Mouse (Mus musculus): ENCODE data around the gene Rnf213. TPM values are rescaled to one million over a fixed set of nuclear protein-coding genes. Genes with fewer than 3 reads are reported as not detected.

The Rnf213 gene
- polyA plus RNA-seq, 1 experiment from 2014 or later, result 1.4 TPM

DNA sequence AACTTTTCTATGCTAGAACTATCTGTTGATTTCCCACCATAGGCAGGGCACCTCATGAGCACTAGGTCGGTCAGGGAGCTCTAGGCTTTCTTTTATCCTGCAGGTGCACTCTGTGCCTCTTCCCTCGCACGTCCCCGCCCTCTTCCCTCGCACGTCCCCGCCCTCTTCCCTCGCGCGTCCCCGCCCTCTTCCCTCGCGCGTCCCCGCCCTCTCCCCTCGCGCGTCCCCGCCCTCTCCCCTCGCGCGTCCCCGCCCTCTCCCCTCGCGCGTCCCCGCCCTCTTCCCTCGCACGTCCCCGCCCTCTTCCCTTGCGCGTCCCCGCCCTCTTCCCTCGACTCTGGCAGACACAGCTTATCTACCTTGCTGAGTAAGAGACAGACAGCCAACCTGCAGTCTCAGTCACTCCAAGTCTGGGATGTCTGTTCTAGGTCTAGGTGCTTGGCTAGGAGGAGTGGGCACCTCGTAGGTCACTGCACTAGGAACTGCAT lies 35.8 kb downstream of the Rnf213 start:
- H3K9ac ChIP-seq, result no peak overlapping the region
- ATAC-seq (replicated peaks), result no peak
- no peaks in the 10 kb centered on the region for H3K27me3 ChIP-seq (replicated peaks)
- H3K36me3 ChIP-seq (replicated peaks), result no peaks in the 10 kb centered on the region
- WGBS, result under 1% methylated on average over 31 of the region's 35 CpGs
- no peak overlapping the region for H3K27ac ChIP-seq
- peak overlapping the region; percentile 38 for H3K4me3 ChIP-seq
- peak overlapping the region; percentile 74 for H3K4me2 ChIP-seq
- peaks cover 7% of the 10 kb centered on the region for H3K4me1 ChIP-seq
- H3K9me3 ChIP-seq, result no peaks in the 10 kb centered on the region

DNA sequence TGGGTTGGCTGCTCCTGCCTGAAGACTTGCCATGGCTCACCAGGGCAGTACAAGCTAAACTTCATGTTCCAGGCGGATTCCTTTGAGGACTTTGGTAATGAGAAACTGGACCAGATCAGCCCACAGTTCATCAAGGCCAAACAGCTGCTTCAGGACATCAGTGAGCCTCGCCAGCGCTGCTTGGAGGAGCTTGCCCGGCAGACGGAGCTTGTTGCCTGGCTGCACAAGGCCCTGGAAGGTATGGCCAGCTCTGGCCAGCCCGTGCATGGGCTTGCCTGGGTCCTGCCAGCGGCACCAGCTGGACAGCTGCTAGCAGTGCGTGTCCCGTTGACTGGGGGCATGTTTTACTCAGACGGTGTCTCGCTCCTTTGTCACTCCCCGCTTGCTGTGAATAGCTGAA lies 38.6 kb downstream of the Rnf213 start:
- no peak overlapping the region for H3K4me2 ChIP-seq
- H3K4me1 ChIP-seq, result peaks cover 7% of the 10 kb centered on the region
- H3K4me3 ChIP-seq, result no peak overlapping the region
- H3K27me3 ChIP-seq (replicated peaks), result no peaks in the 10 kb centered on the region
- no peak for ATAC-seq (replicated peaks)
- no peak overlapping the region for H3K27ac ChIP-seq
- H3K36me3 ChIP-seq (replicated peaks), result no peaks in the 10 kb centered on the region
- 86% methylated on average over 12 of the region's 12 CpGs for WGBS
- no peaks in the 10 kb centered on the region for H3K9me3 ChIP-seq
- no peak overlapping the region for H3K9ac ChIP-seq

DNA sequence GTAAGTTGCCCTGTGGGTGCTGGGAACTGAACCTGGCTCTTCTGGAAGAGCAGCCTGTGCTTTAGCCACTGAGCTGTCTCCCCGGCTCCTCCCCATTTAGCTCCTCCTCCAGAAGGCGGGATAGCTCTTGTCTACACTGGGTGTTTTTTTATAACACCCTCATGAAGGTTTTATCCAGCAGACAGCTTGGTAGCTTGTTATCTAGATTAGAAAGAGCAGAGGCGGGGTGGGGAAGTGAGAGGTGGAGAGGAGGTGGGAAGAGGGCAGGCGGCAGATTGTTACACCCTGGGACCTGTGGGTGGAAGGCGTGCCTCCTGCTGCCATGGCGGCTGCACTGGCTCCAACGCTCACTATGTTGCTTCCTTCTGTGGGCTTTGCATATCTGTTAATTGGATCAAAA lies 39.8 kb downstream of the Rnf213 start:
- H3K4me3 ChIP-seq, result no peak overlapping the region
- H3K4me2 ChIP-seq, result no peak overlapping the region
- no peaks in the 10 kb centered on the region for H3K9me3 ChIP-seq
- no peak for ATAC-seq (replicated peaks)
- no peak overlapping the region for H3K27ac ChIP-seq
- 83% methylated on average over 7 of the region's 7 CpGs for WGBS
- H3K36me3 ChIP-seq (replicated peaks), result no peaks in the 10 kb centered on the region
- peaks cover 7% of the 10 kb centered on the region for H3K4me1 ChIP-seq
- no peak overlapping the region for H3K9ac ChIP-seq
- no peaks in the 10 kb centered on the region for H3K27me3 ChIP-seq (replicated peaks)

DNA sequence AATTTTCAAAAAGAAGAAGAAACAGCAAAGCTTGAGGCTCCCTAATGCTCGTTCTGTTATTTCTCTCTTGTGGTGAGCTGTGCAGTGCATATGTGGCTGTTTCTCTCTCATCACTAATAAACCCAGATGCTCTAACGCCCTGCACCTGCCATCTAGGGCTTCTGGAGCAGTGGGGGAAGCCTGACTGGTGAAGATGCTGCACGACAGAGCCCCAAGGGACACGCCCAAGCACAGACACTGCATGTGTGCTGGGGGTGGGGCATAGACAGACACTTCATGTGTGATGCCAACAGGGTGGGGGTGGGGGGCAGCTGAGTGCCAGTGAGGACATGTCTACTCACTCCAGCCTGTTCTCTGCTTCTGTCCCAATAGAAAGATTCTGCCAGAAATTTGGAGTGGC lies 41.4 kb downstream of the Rnf213 start:
- Histone ChIP-seq H3K9ac (no peak overlapping the region), H3K36me3 (replicated peaks) (no peaks in the 10 kb centered on the region), H3K27ac (no peak overlapping the region), H3K4me1 (no peaks in the 10 kb centered on the region), H3K27me3 (replicated peaks) (no peaks in the 10 kb centered on the region), H3K9me3 (no peaks in the 10 kb centered on the region), H3K4me3 (no peak overlapping the region), H3K4me2 (no peak overlapping the region)
- 77% methylated on average over 4 of the region's 4 CpGs for WGBS
- no peak for ATAC-seq (replicated peaks)

- Histone ChIP-seq H3K27ac (no peak overlapping the region), H3K4me2 (no peak overlapping the region), H3K36me3 (replicated peaks) (no peaks in the 10 kb centered on the region), H3K9me3 (no peaks in the 10 kb centered on the region), H3K4me1 (no peaks in the 10 kb centered on the region), H3K27me3 (replicated peaks) (no peaks in the 10 kb centered on the region), H3K4me3 (no peak overlapping the region), H3K9ac (no peak overlapping the region)
- WGBS, result 79% methylated on average over 19 of the region's 19 CpGs
- ATAC-seq (replicated peaks), result no peak
These were observed 43.3 kb downstream of the Rnf213 start for GRCm38 (mm10) chr11:119435880-119436872.

- no peak for ATAC-seq (replicated peaks)
- Histone ChIP-seq H3K36me3 (replicated peaks) (no peaks in the 10 kb centered on the region), H3K9ac (no peak overlapping the region), H3K27ac (no peak overlapping the region), H3K27me3 (replicated peaks) (no peaks in the 10 kb centered on the region), H3K4me1 (no peaks in the 10 kb centered on the region), H3K4me2 (no peak overlapping the region), H3K4me3 (no peak overlapping the region), H3K9me3 (no peaks in the 10 kb centered on the region)
- 81% methylated on average over 8 of the region's 8 CpGs for WGBS
These were observed 45.9 kb downstream of the Rnf213 start for GRCm38 (mm10) chr11:119438776-119439175.

DNA sequence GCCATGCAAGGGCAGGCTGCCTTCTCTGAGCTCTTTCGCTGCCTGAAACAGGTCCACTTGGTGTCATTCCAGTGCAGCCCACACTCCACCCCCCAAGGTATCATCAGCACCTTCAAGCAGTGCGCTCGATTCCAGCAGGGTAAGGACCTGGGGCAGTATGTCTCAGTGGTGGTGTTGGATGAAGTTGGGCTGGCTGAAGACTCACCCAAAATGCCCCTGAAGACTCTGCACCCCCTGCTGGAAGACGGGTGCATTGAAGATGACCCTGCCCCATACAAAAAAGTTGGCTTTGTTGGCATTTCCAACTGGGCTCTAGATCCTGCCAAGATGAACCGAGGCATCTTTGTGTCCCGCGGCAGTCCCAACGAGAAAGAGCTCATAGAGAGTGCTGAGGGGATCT lies 49.3 kb downstream of the Rnf213 start:
- H3K4me2 ChIP-seq, result no peak overlapping the region
- H3K9me3 ChIP-seq, result no peaks in the 10 kb centered on the region
- no peaks in the 10 kb centered on the region for H3K27me3 ChIP-seq (replicated peaks)
- 93% methylated on average over 8 of the region's 8 CpGs for WGBS
- no peak overlapping the region for H3K27ac ChIP-seq
- H3K36me3 ChIP-seq (replicated peaks), result no peaks in the 10 kb centered on the region
- H3K4me1 ChIP-seq, result no peaks in the 10 kb centered on the region
- no peak for ATAC-seq (replicated peaks)
- no peak overlapping the region for H3K4me3 ChIP-seq
- H3K9ac ChIP-seq, result no peak overlapping the region

GRCm38 (mm10) chr11:119443442-119443841 lies 50.5 kb downstream of the Rnf213 start:
- Histone ChIP-seq H3K9me3 (no peaks in the 10 kb centered on the region), H3K4me1 (no peaks in the 10 kb centered on the region), H3K27ac (no peak overlapping the region), H3K9ac (no peak overlapping the region), H3K36me3 (replicated peaks) (no peaks in the 10 kb centered on the region), H3K4me3 (no peak overlapping the region), H3K27me3 (replicated peaks) (no peaks in the 10 kb centered on the region), H3K4me2 (no peak overlapping the region)
- 90% methylated on average over 9 of the region's 9 CpGs for WGBS
- no peak for ATAC-seq (replicated peaks)

DNA sequence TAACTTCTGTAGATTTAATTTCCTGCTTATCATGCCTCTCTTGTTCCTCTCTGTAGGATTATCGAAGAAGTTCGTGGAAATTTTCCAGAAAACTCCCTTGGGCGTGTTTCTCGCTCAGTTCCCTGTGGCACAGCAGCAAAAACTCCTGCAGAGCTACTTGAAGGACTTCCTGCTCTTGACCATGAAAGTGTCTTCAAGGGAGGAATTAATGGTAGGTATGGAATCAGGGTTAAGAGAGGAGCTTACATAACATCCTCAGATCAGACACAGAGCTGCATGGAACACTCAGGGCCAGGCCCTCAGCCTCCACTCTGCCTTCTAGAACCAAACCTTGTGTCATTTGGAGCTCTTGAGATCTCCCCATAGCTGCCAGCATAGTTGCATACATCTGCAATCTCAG lies 63.2 kb downstream of the Rnf213 start:
- no peaks in the 10 kb centered on the region for H3K4me1 ChIP-seq
- ATAC-seq (replicated peaks), result no peak
- 78% methylated on average over 4 of the region's 4 CpGs for WGBS
- no peaks in the 10 kb centered on the region for H3K9me3 ChIP-seq
- H3K4me2 ChIP-seq, result no peak overlapping the region
- H3K4me3 ChIP-seq, result no peak overlapping the region
- H3K27me3 ChIP-seq (replicated peaks), result no peaks in the 10 kb centered on the region
- H3K27ac ChIP-seq, result no peak overlapping the region
- no peak overlapping the region for H3K9ac ChIP-seq
- H3K36me3 ChIP-seq (replicated peaks), result no peaks in the 10 kb centered on the region

- Histone ChIP-seq H3K9ac (no peak overlapping the region), H3K36me3 (replicated peaks) (no peaks in the 10 kb centered on the region), H3K27ac (no peak overlapping the region), H3K4me3 (no peak overlapping the region), H3K9me3 (no peaks in the 10 kb centered on the region), H3K4me2 (no peak overlapping the region), H3K27me3 (replicated peaks) (no peaks in the 10 kb centered on the region), H3K4me1 (no peaks in the 10 kb centered on the region)
- ATAC-seq (replicated peaks), result no peak
- WGBS, result 92% methylated on average over 4 of the region's 4 CpGs
These were observed 85.0 kb downstream of the Rnf213 start for GRCm38 (mm10) chr11:119477876-119478275.

DNA sequence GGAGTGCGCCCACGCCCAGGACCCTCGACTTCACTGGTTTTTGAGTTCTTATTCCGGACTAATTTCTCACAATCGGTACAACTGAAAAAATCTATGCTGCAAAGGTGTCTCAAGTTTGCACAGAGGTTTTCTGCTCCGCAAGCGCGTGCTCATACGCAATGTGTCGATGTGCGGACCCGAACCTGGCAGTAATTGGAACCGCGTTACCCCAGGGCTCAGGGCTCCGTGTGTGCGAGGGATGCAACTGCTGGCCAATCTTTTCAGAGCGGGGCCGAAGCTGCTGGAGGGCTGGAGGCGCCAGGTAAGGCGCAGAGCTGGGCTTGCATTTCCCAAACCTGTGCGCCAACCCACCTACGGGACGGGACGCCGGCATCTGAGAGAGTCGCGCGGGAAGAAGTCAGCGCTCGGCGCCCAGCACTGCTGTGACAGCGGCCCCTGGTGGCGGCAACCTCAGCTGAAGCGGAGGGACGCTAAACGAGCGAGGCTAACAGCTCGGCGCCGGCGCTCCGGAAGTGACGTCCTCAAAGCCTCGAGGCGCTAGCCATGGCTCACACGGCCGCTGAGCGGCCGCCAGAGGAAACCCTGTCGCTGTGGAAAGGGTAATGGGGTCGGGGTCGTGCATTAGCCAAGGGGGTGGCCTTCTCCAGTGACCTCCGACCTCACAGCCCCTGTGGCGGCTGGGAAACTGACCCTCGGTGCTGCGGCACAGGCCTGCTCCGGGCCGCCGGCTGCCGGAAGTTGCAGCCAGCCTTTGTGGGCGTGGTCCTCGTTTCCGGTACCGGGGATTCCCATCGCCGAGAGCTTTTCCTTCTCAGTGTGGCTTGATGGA lies 98.2 kb downstream of the Rnf213 start, which contains the start of gene Endov:
Endov (plus strand) TSS at position 487 of the 829 bp plus-strand sequence.
- Histone ChIP-seq H3K9ac (peak within 1 kb of the TSS; percentile 95), H3K36me3 (replicated peaks) (0 out of 2 replicates have a peak, but pooled peaks cover 5% of the 10 kb centered on the region), H3K27me3 (replicated peaks) (no peaks in the 10 kb centered on the region), H3K4me3 (peak within 1 kb of the TSS; percentile 85), H3K9me3 (no peaks in the 10 kb centered on the region), H3K4me1 (peaks cover 32% of the 10 kb centered on the region), H3K27ac (peak within 1 kb of the TSS; percentile 98), H3K4me2 (peak within 1 kb of the TSS; percentile 94)
- peak; percentile 95 for ATAC-seq (replicated peaks)
- under 1% methylated on average over 66 of the region's 66 CpGs for WGBS

- H3K4me1 ChIP-seq, result peaks cover 32% of the 10 kb centered on the region
- H3K9me3 ChIP-seq, result no peaks in the 10 kb centered on the region
- no peaks in the 10 kb centered on the region for H3K27me3 ChIP-seq (replicated peaks)
- 0 out of 2 replicates have a peak, but pooled peaks cover 2% of the 10 kb centered on the region for H3K36me3 ChIP-seq (replicated peaks)
- H3K9ac ChIP-seq, result peak overlapping the region; percentile 95
- 6% methylated on average over 27 of the region's 27 CpGs for WGBS
- H3K4me2 ChIP-seq, result peak overlapping the region; percentile 94
- ATAC-seq (replicated peaks), result peak; percentile 67
- peak overlapping the region; percentile 98 for H3K27ac ChIP-seq
- peak overlapping the region; percentile 85 for H3K4me3 ChIP-seq
These were observed 98.8 kb downstream of the Rnf213 start for GRCm38 (mm10) chr11:119491690-119492087.

All from midbrain, embryonic 15.5 days (tissue).